In genomic region chr6:126045931-126046330, GRCm38 (mm10) we compare ENCODE assay signal across 10 mouse cellular contexts.
A peak's percentile ranks its signal among the peaks of the same experiment; 100 is the strongest.
DNase-seq lines count a peak whose midpoint lies in the region; ATAC-seq and TF ChIP-seq lines count a peak whose summit lies in the region.
"Had no signal": no experiment of that assay in that cellular context is flagged by ENCODE, and none has a peak within 500 bp of the region (broad histone marks: within the 10 kb centered on the region; RNA-seq: fewer than 3 reads in every experiment).

No protein-coding gene starts in this region.

- intact Hi-C loops in gastrocnemius, adult 2 months (cut with DNase I) = loop anchor here (1.0 kb wide), 1 partner anchor 121 kb away; no protein-coding TSS in a partner anchor

- H3K9ac ChIP-seq in lung, embryonic 14.5 days = no peak overlapping the region
- H3K9ac ChIP-seq in limb, embryonic 14.5 days (ENCODE audit: low read depth, low read length, severe bottlenecking) = no peak overlapping the region
- H3K9ac ChIP-seq: limb, embryonic 13.5 days had no signal

- no peaks in the 10 kb centered on the region for H3K36me3 ChIP-seq in lung, embryonic 14.5 days (ENCODE audit: insufficient read depth)
- no peaks in the 10 kb centered on the region for H3K36me3 ChIP-seq in limb, embryonic 14.5 days (ENCODE audit: control insufficient read depth, insufficient read depth, low read length)
- H3K36me3 ChIP-seq: limb, embryonic 13.5 days had no signal

- H3K9me3 ChIP-seq in lung, embryonic 14.5 days (ENCODE audit: low read depth, low read length) = no peaks in the 10 kb centered on the region
- H3K9me3 ChIP-seq in limb, embryonic 14.5 days (ENCODE audit: control insufficient read depth, low read length) = no peaks in the 10 kb centered on the region
- H3K9me3 ChIP-seq: limb, embryonic 13.5 days had no signal

- no peak overlapping the region for H3K4me3 ChIP-seq in gastrocnemius, adult 2 months
- H3K4me3 ChIP-seq in lung, embryonic 14.5 days (ENCODE audit: low read depth, low read length) = no peak overlapping the region
- no peak overlapping the region for H3K4me3 ChIP-seq in limb, embryonic 14.5 days (replicated peaks; ENCODE audit: low read length)
- H3K4me3 ChIP-seq: erythroblast, embryonic 14.5 days; limb, embryonic 13.5 days had no signal

- H3K27me3 ChIP-seq in lung, embryonic 14.5 days (ENCODE audit: insufficient read depth, low read length) = no peaks in the 10 kb centered on the region
- no peaks in the 10 kb centered on the region for H3K27me3 ChIP-seq in limb, embryonic 14.5 days (ENCODE audit: control insufficient read depth, insufficient read depth, low read length)
- H3K27me3 ChIP-seq: limb, embryonic 13.5 days had no signal

- peak; percentile 63 for TF ChIP-seq CTCF in gastrocnemius, adult 2 months (IDR thresholded peaks at IDR 0.05)
- peak; percentile 73 for TF ChIP-seq CTCF in lung, embryonic 14.5 days (IDR thresholded peaks at IDR 0.05; ENCODE audit: low read depth)

- TF ChIP-seq POLR2A in limb, embryonic 14.5 days (IDR thresholded peaks at IDR 0.05; ENCODE audit: borderline replicate concordance, extremely low read depth, insufficient read depth, insufficient read length) = no peak

- no peak overlapping the region for H3K27ac ChIP-seq in gastrocnemius, adult 2 months
- no peak overlapping the region for H3K27ac ChIP-seq in lung, embryonic 14.5 days (ENCODE audit: low read depth)
- no peak overlapping the region for H3K27ac ChIP-seq in limb, embryonic 14.5 days (replicated peaks; ENCODE audit: low read depth, low read length)
- H3K27ac ChIP-seq: limb, embryonic 13.5 days had no signal

- no peaks in the 10 kb centered on the region for H3K4me1 ChIP-seq in lung, embryonic 14.5 days (ENCODE audit: insufficient read depth)
- H3K4me1 ChIP-seq in limb, embryonic 14.5 days (ENCODE audit: control insufficient read depth, insufficient read depth, low read length) = no peaks in the 10 kb centered on the region
- H3K4me1 ChIP-seq: limb, embryonic 13.5 days had no signal

- H3K4me2 ChIP-seq in lung, embryonic 14.5 days = no peak overlapping the region
- H3K4me2 ChIP-seq in limb, embryonic 14.5 days (replicated peaks; ENCODE audit: low read depth, low read length, severe bottlenecking) = no peak overlapping the region
- H3K4me2 ChIP-seq: limb, embryonic 13.5 days had no signal

- no peak for ATAC-seq in lung, embryonic 14.5 days (ENCODE audit: insufficient read depth)
- no peak for ATAC-seq in limb, embryonic 14.5 days (ENCODE audit: low FRiP score, low read depth)

- DNase-seq in gastrocnemius, adult 2 months = peak; percentile 37
- DNase-seq in gastrocnemius, postnatal 25 days = no peak
- peak; percentile 56 for DNase-seq in lung, embryonic 14.5 days
- DNase-seq in lung, adult 18-20 months = no peak
- DNase-seq in adrenal gland, postnatal 14 days = peak; percentile 6
- DNase-seq in limb, embryonic 14.5 days (ENCODE audit: low spot score) = peak; percentile 18
- no peak for DNase-seq in B cell, adult 2 months
- DNase-seq in cerebellum, postnatal 36 days = no peak

- WGBS in lung, embryonic 14.5 days = 44% methylated on average over 4 of the region's 4 CpGs
- 34% methylated on average over 4 of the region's 4 CpGs for WGBS in limb, embryonic 14.5 days

Comparison
In these comparisons a context has a peak if more than half of its experiments do, and no peak if none do; other contexts are left out.
1. DNase-seq: peak in gastrocnemius, adult 2 months (single experiment), lung, embryonic 14.5 days (single experiment), adrenal gland, postnatal 14 days (single experiment) and limb, embryonic 14.5 days (single experiment); none in gastrocnemius, postnatal 25 days (single experiment), lung, adult 18-20 months (0 of 2), B cell, adult 2 months (0 of 2) and cerebellum, postnatal 36 days (0 of 2).